Mouse (Mus musculus) CH12.LX (cell line): ENCODE results near the gene Fam49a. TPM values are rescaled to one million over a fixed set of nuclear protein-coding genes. Genes with fewer than 3 reads are reported as not detected.

Experiments
- DNase-seq: peaks from one replicate; pipeline ENCODE4 v3.0.0-alpha.2; 2013; ENCODE audit errors: extremely low read depth
- H3K27ac ChIP-seq: 2 replicates; pipeline ENCODE4 v1.5.1; 2012; ENCODE audit warnings: low read depth, mild to moderate bottlenecking, control low read depth, moderate library complexity; ENCODE audit not compliant: insufficient read depth
- H3K27me3 ChIP-seq: replicated peaks from 2 replicates; pipeline ENCODE3; 2012; ENCODE audit warnings: inconsistent platforms
- H3K36me3 ChIP-seq, 2 experiments: replicated peaks in 1 of 2; 2 replicates each; pipeline versions ENCODE3 to v1.6.1; 2012; ENCODE audit warnings: inconsistent platforms in 1 of 2, low read length in 1 of 2, mild to moderate bottlenecking in 1 of 2, mixed read lengths in 1 of 2, moderate library complexity in 1 of 2; ENCODE audit not compliant: control insufficient read depth in 1 of 2, insufficient read depth in 1 of 2
- H3K4me1 ChIP-seq, 2 experiments: 2 replicates each; pipeline ENCODE4 v1.6.1; 2012; ENCODE audit warnings: inconsistent platforms in 1 of 2, moderate library complexity in 1 of 2; ENCODE audit not compliant: insufficient read depth in 2 of 2, control insufficient read depth in 1 of 2
- H3K4me2 ChIP-seq: 2 replicates; pipeline ENCODE4 v1.6.1; 2012; ENCODE audit warnings: low read depth, mild to moderate bottlenecking, control low read depth; ENCODE audit not compliant: poor library complexity, insufficient read depth, severe bottlenecking
- H3K4me3 ChIP-seq, 3 experiments: fragments of 150-350 bp in 1 of 3; sonication (generic) in 1 of 3; replicated peaks in 1 of 3; 2 replicates each; pipeline versions ENCODE3 to v1.5.1; 2011 to 2012; ENCODE audit warnings: low read depth in 2 of 3, low read length in 2 of 3, mild to moderate bottlenecking in 2 of 3, moderate library complexity in 2 of 3, control low read depth in 1 of 3, improper control_type of control experiment in 1 of 3, inconsistent platforms in 1 of 3, mixed read lengths in 1 of 3; ENCODE audit not compliant: poor library complexity in 1 of 3
- H3K79me2 ChIP-seq: replicated peaks from 2 replicates; pipeline ENCODE4 v1.6.1; 2012; ENCODE audit warnings: mild to moderate bottlenecking, moderate library complexity; ENCODE audit not compliant: control insufficient read depth, poor library complexity, insufficient read depth, severe bottlenecking; ENCODE audit errors: extremely low read depth
- H3K9ac ChIP-seq: 2 replicates; pipeline ENCODE4 v1.6.1; 2012; ENCODE audit warnings: low read depth, mild to moderate bottlenecking, control low read depth, moderate library complexity; ENCODE audit not compliant: insufficient read depth
- H3K9me3 ChIP-seq: replicated peaks from 2 replicates; pipeline ENCODE3; 2012; ENCODE audit warnings: low read length, inconsistent platforms, mixed read lengths
- BHLHE40 ChIP-seq: IDR thresholded peaks from 2 replicates; pipeline ENCODE4 v1.6.1; 2011; ENCODE audit warnings: mild to moderate bottlenecking, low read depth, low read length, improper control_type of control experiment
- CHD1 ChIP-seq: IDR thresholded peaks from 2 replicates; pipeline ENCODE4 v1.6.1; 2012; ENCODE audit warnings: low read depth, low read length, improper control_type of control experiment, inconsistent platforms
- CTCF ChIP-seq, 2 experiments: IDR thresholded peaks in 1 of 2; conservative IDR thresholded peaks in 1 of 2; 2 replicates each; pipeline ENCODE4 v1.5.1; 2011 to 2012; ENCODE audit warnings: low read depth in 2 of 2, low read length in 2 of 2, improper control_type of control experiment in 1 of 2, inconsistent platforms in 1 of 2, mild to moderate bottlenecking in 1 of 2, moderate library complexity in 1 of 2
- ELF1 ChIP-seq: IDR thresholded peaks from 2 replicates; pipeline ENCODE4 v1.6.1; 2014; ENCODE audit warnings: low read depth, mild to moderate bottlenecking, inconsistent platforms, low read length, improper control_type of control experiment
- KAT2A ChIP-seq: IDR thresholded peaks from 2 replicates; pipeline ENCODE4 v1.6.1; 2012; ENCODE audit warnings: low read length, improper control_type of control experiment, inconsistent platforms; ENCODE audit not compliant: insufficient replicate concordance
- MAZ ChIP-seq: IDR thresholded peaks from 2 replicates; pipeline ENCODE4 v1.6.1; 2012; ENCODE audit warnings: low read depth, mild to moderate bottlenecking, inconsistent platforms, low read length, improper control_type of control experiment, moderate library complexity
- MXI1 ChIP-seq: IDR thresholded peaks from 2 replicates; pipeline ENCODE4 v1.6.1; 2011; ENCODE audit warnings: mild to moderate bottlenecking, low read depth, low read length, improper control_type of control experiment
- MYC ChIP-seq: IDR thresholded peaks from 2 replicates; pipeline ENCODE4 v1.6.1; 2011; ENCODE audit warnings: low read depth, mild to moderate bottlenecking, improper control_type of control experiment, low read length
- NRF1 ChIP-seq: IDR thresholded peaks from 2 replicates; pipeline ENCODE4 v1.6.1; 2014; ENCODE audit warnings: low read depth, mild to moderate bottlenecking, inconsistent platforms, low read length, improper control_type of control experiment, moderate library complexity
- RAD21 ChIP-seq: IDR thresholded peaks from 2 replicates; pipeline ENCODE4 v1.6.1; 2011; ENCODE audit warnings: low read depth, mild to moderate bottlenecking, low read length, improper control_type of control experiment, moderate library complexity
- SMC3 ChIP-seq: IDR thresholded peaks from 2 replicates; pipeline ENCODE4 v1.6.1; 2011; ENCODE audit warnings: low read depth, low read length, improper control_type of control experiment
- TBP ChIP-seq: conservative IDR thresholded peaks from 2 replicates; pipeline ENCODE4 v1.6.1; 2011; ENCODE audit warnings: low read depth, low read length, improper control_type of control experiment
- TCF12 ChIP-seq: IDR thresholded peaks from 2 replicates; pipeline ENCODE4 v1.6.1; 2014; ENCODE audit warnings: low read depth, mild to moderate bottlenecking, inconsistent platforms, low read length, improper control_type of control experiment
- UBTF ChIP-seq: IDR thresholded peaks from 2 replicates; pipeline ENCODE4 v1.6.1; 2012; ENCODE audit warnings: low read depth, mild to moderate bottlenecking, inconsistent platforms, low read length, improper control_type of control experiment, moderate library complexity
- USF2 ChIP-seq: conservative IDR thresholded peaks from 2 replicates; pipeline ENCODE4 v1.6.1; 2011; ENCODE audit warnings: low read depth, low read length, improper control_type of control experiment
- ZKSCAN1 ChIP-seq: IDR thresholded peaks from 2 replicates; pipeline ENCODE4 v1.6.1; 2012; ENCODE audit warnings: low read depth, inconsistent platforms, low read length, improper control_type of control experiment, borderline replicate concordance
- dilution Hi-C: fragments of 300-500 bp; cut with MboI; formaldehyde crosslinking; loops from 2 replicates; pipeline ENCODE4 v1.14.3; 2020; ENCODE audit warnings: low sequenced_read_pairs; ENCODE audit not compliant: extremely low pct_unique_long_range_greater_than_20kb, extremely low pct_ligation_motif_present
- in situ Hi-C: fragments of 300-500 bp; cut with MboI; formaldehyde crosslinking; loops from 3 replicates; pipeline ENCODE4 v1.14.3; 2019; ENCODE audit warnings: low sequenced_read_pairs, low pct_ligation_motif_present, low pct_unique_long_range_greater_than_20kb, mixed read lengths
- polyA plus RNA-seq: library from polyadenylated mRNA; unstranded; fragments of >175 nt; gene quantifications from 2 replicates; pipeline ENCODE4 v1.2.1, GENCODE M21; 2012; ENCODE audit warnings: low read depth; ENCODE audit not compliant: insufficient read length
- total RNA-seq, 2 experiments: library from RNA; depleted of rRNA; stranded (reverse); fragments of 300-350 nt in 1 of 2; fragments of >200 nt in 1 of 2; gene quantifications; 2 replicates each; pipeline ENCODE4 v1.2.3; 2012 to 2014

The Fam49a gene
- total and polyA plus RNA-seq, 3 experiments: 11.4 to 21.3 (median 17.9) TPM

- dilution Hi-C loops: no loop called here
- DNase-seq: no peak
Observed at GRCm38 (mm10) chr12:12389271-12389670, 127.3 kb downstream of the Fam49a start.

GRCm38 (mm10) chr12:12396224-12396623 lies 134.3 kb downstream of the Fam49a start:
- Histone ChIP-seq H3K4me1 (peaks cover 0 to 2% of the 10 kb centered on the region in 2 experiments; a peak in 1 of 4 replicates), H3K4me3 (no peak overlapping the region), H3K9me3 (no peaks in the 10 kb centered on the region), H3K27me3 (no peaks in the 10 kb centered on the region), H3K9ac (no peak overlapping the region), H3K36me3 (no peaks in the 10 kb centered on the region), H3K27ac (no peak overlapping the region), H3K79me2 (no peaks in the 10 kb centered on the region), H3K4me2 (no peak overlapping the region)
- peak; percentile 59 for DNase-seq
- dilution Hi-C loops: no loop called here
- in situ Hi-C loops: no loop called here
- peak; percentile 73 for TF ChIP-seq SMC3
- TF ChIP-seq NRF1: no peak
- TF ChIP-seq MAZ: no peak
- TF ChIP-seq RAD21: peak; percentile 89
- no peak for TF ChIP-seq MYC
- TF ChIP-seq UBTF: no peak
- TF ChIP-seq TBP: no peak
- TF ChIP-seq CHD1: no peak
- TF ChIP-seq KAT2A: no peak
- TF ChIP-seq BHLHE40: no peak
- TF ChIP-seq ZKSCAN1: no peak
- no peak for TF ChIP-seq TCF12
- TF ChIP-seq CTCF (conservative IDR thresholded peaks at IDR 0.05 in 1 of 2, IDR thresholded peaks at IDR 0.05 in 1 of 2; ENCODE audit: low read depth in 2 of 2, low read length in 2 of 2): peak; percentile 75 to 86
- TF ChIP-seq MXI1: no peak
- TF ChIP-seq USF2: no peak

More at GRCm38 (mm10) chr12:12389271-12389670, 127.3 kb downstream of the Fam49a start:
- H3K4me1 ChIP-seq: peaks cover 0 to 5% of the 10 kb centered on the region in 2 experiments; a peak in 2 of 4 replicates
- no peaks in the 10 kb centered on the region for H3K36me3 ChIP-seq
- no peak overlapping the region for H3K27ac ChIP-seq
- no peak overlapping the region for H3K4me3 ChIP-seq
- TF ChIP-seq ELF1: no peak
- no peak for TF ChIP-seq MYC
- TF ChIP-seq, all 38 proteins: peak for 0
- no peaks in the 10 kb centered on the region for H3K27me3 ChIP-seq
- H3K9me3 ChIP-seq: no peaks in the 10 kb centered on the region
- no peak overlapping the region for H3K9ac ChIP-seq
- H3K79me2 ChIP-seq: no peaks in the 10 kb centered on the region
- in situ Hi-C loops: no loop called here
- no peak overlapping the region for H3K4me2 ChIP-seq
